Mouse (Mus musculus): ENCODE results near the gene Vwc2.

The Vwc2 gene

GRCm38 (mm10) chr11:11242694-11243377 is 128.8 kb downstream of the Vwc2 start:
- in situ Hi-C loops (cut with MboI, MseI): loop anchor here (25.0 kb wide), 1 partner anchor 544 kb away; no protein-coding TSS in a partner anchor

DNA sequence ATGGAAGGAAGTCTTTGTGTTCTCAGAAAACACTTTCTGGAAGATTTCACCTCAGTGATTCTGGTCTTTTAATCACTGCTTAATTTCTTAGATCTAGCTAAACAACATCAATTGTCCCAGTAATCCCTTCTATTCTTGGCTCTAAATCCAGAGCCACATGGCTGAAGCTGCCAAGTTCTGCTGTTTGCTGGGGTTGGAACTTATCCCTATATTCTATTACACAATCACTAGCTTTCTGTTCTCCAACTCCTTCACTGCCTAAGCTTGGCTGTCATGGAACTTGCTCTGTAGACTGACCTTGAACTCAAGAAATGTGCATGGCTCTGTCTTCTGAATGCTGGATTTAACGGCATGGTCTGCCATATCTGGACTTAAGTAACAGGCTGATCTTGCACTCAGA is 143.3 kb downstream of the Vwc2 start:
- in situ Hi-C loops (cut with MboI, MseI): no loop called here

GRCm38 (mm10) chr11:11280128-11280527 is 166.1 kb downstream of the Vwc2 start:
- in situ Hi-C loops (cut with MboI, MseI): no loop called here

DNA sequence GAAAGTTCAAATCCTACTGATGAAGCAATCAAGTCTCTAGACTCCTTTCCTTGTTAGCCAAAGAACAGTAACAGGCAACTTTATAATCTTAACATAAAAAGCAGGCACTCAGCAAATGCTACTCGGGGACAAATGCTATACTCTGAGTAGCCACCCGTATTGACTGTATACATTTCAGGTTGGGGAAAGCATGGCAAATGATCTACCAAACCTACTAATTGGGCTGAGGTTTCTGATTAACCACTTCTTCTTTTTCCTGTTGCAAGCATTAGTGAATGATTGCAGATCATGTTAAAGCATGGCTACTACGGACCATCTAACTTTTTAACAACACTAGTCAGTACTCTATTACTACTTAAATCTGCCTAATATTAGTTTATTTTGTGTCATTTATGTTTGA is 169.5 kb downstream of the Vwc2 start:
- in situ Hi-C loops (cut with MboI, MseI): no loop called here
